Mouse (Mus musculus) ES-E14 (cell line): ENCODE measurements around the gene Naa20.

Experiments
- CHD2 ChIP-seq: IDR thresholded peaks from 2 replicates; pipeline ENCODE4 v1.6.1; 2014; ENCODE audit warnings: mild to moderate bottlenecking, low read depth, low read length, inconsistent platforms
- HCFC1 ChIP-seq: IDR thresholded peaks from 2 replicates; pipeline ENCODE4 v1.6.1; 2012; ENCODE audit warnings: low read length, inconsistent platforms, borderline replicate concordance; ENCODE audit not compliant: insufficient read depth

DNA sequence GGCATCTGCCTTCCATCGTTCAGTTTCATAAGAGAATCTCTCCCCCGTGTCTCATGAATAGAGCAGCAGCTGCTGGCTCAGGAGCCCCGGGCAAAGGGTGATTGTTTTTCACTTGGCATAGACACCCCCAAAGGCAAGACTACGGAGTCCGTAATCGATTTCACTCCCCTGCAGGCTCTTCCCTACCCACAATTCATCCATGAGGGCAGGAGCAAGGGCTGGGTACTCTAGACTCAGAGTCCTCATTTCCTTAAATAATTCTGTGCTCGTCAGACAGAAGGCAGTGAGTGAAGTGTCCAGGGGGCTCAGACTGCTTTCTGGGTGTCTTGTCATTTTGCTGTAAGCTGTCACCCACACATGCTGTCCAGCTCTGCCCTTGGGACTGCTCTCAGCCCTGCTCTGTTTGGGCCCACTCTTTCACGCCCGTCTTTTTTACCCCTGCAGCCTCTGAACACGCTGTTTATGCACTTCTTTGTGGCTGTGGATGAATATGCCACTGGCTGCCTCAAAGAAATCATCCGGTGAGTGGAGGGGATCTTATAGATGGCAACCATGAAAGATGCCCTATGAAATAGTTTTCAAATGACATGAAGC lies 47.7 kb downstream of the Naa20 start:
- TF ChIP-seq CHD2 (no peak), HCFC1 (no peak)
